Mouse (Mus musculus) ES-E14 (cell line): ENCODE measurements at regions not wholly inside any gene's neighbourhood (a gene's known extent, or its start where the extent isn't known, plus 50 kb on each side); places are given as distances from the start of the nearest gene placed in this dataset.

ENCODE experiments used
- CHD2 ChIP-seq: IDR thresholded peaks from 2 replicates; pipeline ENCODE4 v1.6.1; 2014; ENCODE audit warnings: mild to moderate bottlenecking, low read depth, low read length, inconsistent platforms
- HCFC1 ChIP-seq: IDR thresholded peaks from 2 replicates; pipeline ENCODE4 v1.6.1; 2012; ENCODE audit warnings: low read length, inconsistent platforms, borderline replicate concordance; ENCODE audit not compliant: insufficient read depth
- MAFK ChIP-seq: IDR thresholded peaks from 2 replicates; pipeline ENCODE4 v1.6.1; 2014; ENCODE audit warnings: mild to moderate bottlenecking, low read depth, low read length, inconsistent platforms; ENCODE audit not compliant: insufficient read depth
- ZC3H11A ChIP-seq: IDR thresholded peaks from 2 replicates; pipeline ENCODE4 v1.6.1; 2012; ENCODE audit warnings: low read depth, mild to moderate bottlenecking, inconsistent platforms, low read length, borderline replicate concordance

DNA sequence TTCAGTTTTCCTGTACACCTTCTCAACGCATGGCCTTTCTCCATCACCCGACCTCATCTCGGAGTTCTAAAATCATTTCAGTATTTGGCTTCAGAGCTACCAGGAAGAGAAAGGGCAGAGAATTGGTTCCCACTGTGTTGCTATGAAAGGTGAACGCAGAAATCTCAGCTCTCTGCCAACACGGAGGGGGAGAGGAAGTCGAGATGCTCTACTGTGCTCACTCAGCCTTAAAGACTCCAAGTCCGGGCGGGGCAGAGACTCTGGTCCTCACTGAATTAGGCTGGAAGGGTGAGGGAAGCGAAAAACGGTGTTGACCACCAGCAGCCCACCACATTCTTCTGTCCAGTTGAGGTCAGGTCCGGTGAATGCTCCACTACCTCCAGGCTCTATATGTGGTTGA, 382.1 kb downstream of the Ntrk2 start:
- TF ChIP-seq MAFK (no peak), HCFC1 (no peak), ZC3H11A (no peak), CHD2 (no peak)
